8 mouse cellular contexts compared by ENCODE assay signal in the genomic region with DNA sequence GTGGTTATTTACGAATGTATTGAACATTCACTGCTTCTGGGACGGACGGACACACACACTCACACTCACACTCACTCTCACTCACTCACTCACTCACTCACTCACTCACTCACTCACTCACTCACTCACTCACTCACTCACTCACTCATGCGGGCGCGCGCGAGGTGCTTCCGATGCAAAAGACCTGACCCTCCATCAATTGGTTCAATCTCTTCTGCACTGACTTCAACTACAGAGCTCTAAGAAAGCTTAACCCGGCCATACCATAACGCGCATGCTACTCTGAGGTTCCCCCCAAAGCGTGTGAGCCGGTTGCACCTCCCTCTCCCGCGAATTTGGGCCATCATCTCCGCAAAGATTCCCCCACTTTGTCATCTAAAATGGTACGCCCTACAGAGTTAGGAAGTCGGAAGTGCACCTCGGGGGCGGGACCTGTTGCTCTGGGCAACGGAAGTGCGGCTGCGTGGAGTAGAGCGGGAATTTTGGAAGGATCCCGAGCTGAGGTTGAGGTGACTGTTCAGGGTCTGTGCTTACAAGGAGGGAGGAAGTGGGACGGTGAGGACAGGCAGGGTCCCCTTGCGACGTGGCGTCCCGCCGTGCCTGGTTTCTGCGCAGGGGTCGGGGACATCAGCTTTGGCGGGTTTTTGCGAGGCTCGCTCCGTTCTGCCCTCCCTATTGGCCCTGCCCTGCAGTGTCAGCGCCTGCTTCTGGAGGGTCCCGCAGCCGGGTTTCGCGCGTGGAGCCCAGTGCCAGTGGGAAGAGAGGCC. TPM values are rescaled to one million over a fixed set of nuclear protein-coding genes. Genes with fewer than 3 reads are reported as not detected.
DNase-seq lines count a peak whose midpoint lies in the region; ATAC-seq and TF ChIP-seq lines count a peak whose summit lies in the region.

A gene (plus strand): TSS at position 47 of the 767 bp plus-strand sequence.

- TF ChIP-seq CTCF in kidney, postnatal 0 days (IDR thresholded peaks at IDR 0.05; ENCODE audit: low read depth), result 0 out of 2 replicates have a peak, but pooled peaks have one; percentile 12

- H3K36me3 ChIP-seq in heart, embryonic 12.5 days, result no peaks in the 10 kb centered on the region; the same call in 1 of the 2 replicates
- H3K36me3 ChIP-seq in kidney, postnatal 0 days (ENCODE audit: insufficient read depth, low read length), result no peaks in the 10 kb centered on the region
- peaks cover 2% of the 10 kb centered on the region; the same call in 1 of the 2 replicates for H3K36me3 ChIP-seq in liver, embryonic 11.5 days (ENCODE audit: control insufficient read depth, insufficient read depth, low read length)
- H3K36me3 ChIP-seq in stomach, embryonic 14.5 days (ENCODE audit: control insufficient read depth, insufficient read depth, low read length), result no peaks in the 10 kb centered on the region

- peak; percentile 92 for DNase-seq in CD4-positive helper T cell, adult 2 months (ENCODE audit: low read depth, low spot score)
- peak; percentile 89 for DNase-seq in brain, embryonic 18.5 days (ENCODE audit: low read depth, low spot score)
- DNase-seq in kidney, postnatal 0 days (ENCODE audit: low spot score), result peak; percentile 95
- peak; percentile 97 for DNase-seq in liver, embryonic 11.5 days (ENCODE audit: low spot score)
- DNase-seq in naive thymus-derived CD4-positive, alpha-beta T cell, adult 2 months (ENCODE audit: low read depth), result peak; percentile 96

- peak; percentile 91 for ATAC-seq in erythroid progenitor cell, adult 5-6 weeks (replicated peaks; ENCODE audit: low FRiP score, poor library complexity, severe bottlenecking)
- peak; percentile 93 for ATAC-seq in heart, embryonic 12.5 days (ENCODE audit: insufficient number of reproducible peaks, low FRiP score)
- ATAC-seq in kidney, postnatal 0 days (replicated peaks; ENCODE audit: low FRiP score, low read depth), result peak; percentile 92
- peak; percentile 91 for ATAC-seq in liver, embryonic 11.5 days (replicated peaks; ENCODE audit: low FRiP score)
- peak; percentile 91 for ATAC-seq in stomach, embryonic 14.5 days (ENCODE audit: insufficient number of reproducible peaks, insufficient read depth, low FRiP score, low read depth)

- no peaks in the 10 kb centered on the region for H3K27me3 ChIP-seq in heart, embryonic 12.5 days (replicated peaks)
- H3K27me3 ChIP-seq in kidney, postnatal 0 days (ENCODE audit: insufficient read depth, low read length), result no peaks in the 10 kb centered on the region
- no peaks in the 10 kb centered on the region for H3K27me3 ChIP-seq in liver, embryonic 11.5 days (replicated peaks; ENCODE audit: control insufficient read depth, insufficient read depth, low read length)
- no peaks in the 10 kb centered on the region for H3K27me3 ChIP-seq in stomach, embryonic 14.5 days (ENCODE audit: control insufficient read depth, insufficient read depth, low read length)

- peak within 1 kb of the TSS; percentile 95 for H3K4me2 ChIP-seq in heart, embryonic 12.5 days
- peak within 1 kb of the TSS; percentile 93 for H3K4me2 ChIP-seq in kidney, postnatal 0 days (ENCODE audit: low read length)
- peak within 1 kb of the TSS; percentile 94 for H3K4me2 ChIP-seq in liver, embryonic 11.5 days
- H3K4me2 ChIP-seq in stomach, embryonic 14.5 days (replicated peaks; ENCODE audit: low read depth, low read length), result peak within 1 kb of the TSS; percentile 92

- WGBS in heart, embryonic 12.5 days, result under 1% methylated on average over 44 of the region's 44 CpGs
- under 1% methylated on average over 44 of the region's 44 CpGs for WGBS in kidney, postnatal 0 days
- WGBS in liver, embryonic 11.5 days, result under 1% methylated on average over 44 of the region's 44 CpGs
- WGBS in stomach, embryonic 14.5 days, result under 1% methylated on average over 44 of the region's 44 CpGs

- 0 out of 2 replicates have a peak, but pooled peaks cover 2% of the 10 kb centered on the region for H3K4me1 ChIP-seq in heart, embryonic 12.5 days (replicated peaks)
- H3K4me1 ChIP-seq in kidney, postnatal 0 days (replicated peaks; ENCODE audit: insufficient read depth, low read length), result 0 out of 2 replicates have a peak, but pooled peaks cover 3% of the 10 kb centered on the region
- peaks cover 5% of the 10 kb centered on the region; the same call in 1 of the 2 replicates for H3K4me1 ChIP-seq in liver, embryonic 11.5 days (replicated peaks; ENCODE audit: control insufficient read depth, insufficient read depth, low read length)
- peaks cover 6% of the 10 kb centered on the region for H3K4me1 ChIP-seq in stomach, embryonic 14.5 days (ENCODE audit: control insufficient read depth, insufficient read depth, low read length)

- peak within 1 kb of the TSS; percentile 74 for H3K9ac ChIP-seq in heart, embryonic 12.5 days
- H3K9ac ChIP-seq in kidney, postnatal 0 days (ENCODE audit: low read depth, low read length), result peak within 1 kb of the TSS; percentile 62
- peak within 1 kb of the TSS; percentile 84 for H3K9ac ChIP-seq in liver, embryonic 11.5 days (ENCODE audit: low read depth, low read length)
- H3K9ac ChIP-seq in stomach, embryonic 14.5 days (replicated peaks; ENCODE audit: low read depth, low read length), result peak within 1 kb of the TSS; percentile 48; the same call in 1 of the 2 replicates

- peak within 1 kb of the TSS; percentile 67 for H3K4me3 ChIP-seq in heart, embryonic 12.5 days
- peak within 1 kb of the TSS; percentile 66 for H3K4me3 ChIP-seq in kidney, postnatal 0 days (replicated peaks; ENCODE audit: low read depth, low read length)
- H3K4me3 ChIP-seq in liver, embryonic 11.5 days (ENCODE audit: low read depth, low read length), result peak within 1 kb of the TSS; percentile 72
- peak within 1 kb of the TSS; percentile 56 for H3K4me3 ChIP-seq in stomach, embryonic 14.5 days (ENCODE audit: low read depth, low read length)

- no peaks in the 10 kb centered on the region for H3K9me3 ChIP-seq in heart, embryonic 12.5 days (replicated peaks)
- no peaks in the 10 kb centered on the region for H3K9me3 ChIP-seq in kidney, postnatal 0 days (replicated peaks; ENCODE audit: low read length)
- H3K9me3 ChIP-seq in liver, embryonic 11.5 days (ENCODE audit: control insufficient read depth, low read length), result no peaks in the 10 kb centered on the region
- H3K9me3 ChIP-seq in stomach, embryonic 14.5 days (ENCODE audit: control insufficient read depth, low read depth, low read length), result no peaks in the 10 kb centered on the region

- H3K27ac ChIP-seq in heart, embryonic 12.5 days (ENCODE audit: poor library complexity, severe bottlenecking), result peak within 1 kb of the TSS; percentile 73
- H3K27ac ChIP-seq in kidney, postnatal 0 days, result peak within 1 kb of the TSS; percentile 85
- peak within 1 kb of the TSS; percentile 88 for H3K27ac ChIP-seq in liver, embryonic 11.5 days (ENCODE audit: low read depth, low read length)
- H3K27ac ChIP-seq in stomach, embryonic 14.5 days (ENCODE audit: low read length), result peak within 1 kb of the TSS; percentile 59

RNA-seq across cellular contexts. Expression of the gene that starts here (rescaled TPM):
- total RNA-seq in erythroid progenitor cell, adult 5-6 weeks (2015; ENCODE audit: low replicate concordance), result 17.3 and 20.1 TPM in 2 replicates
- 30.4 and 63.0 TPM in 2 replicates for total RNA-seq in erythroid progenitor cell, adult 5-6 weeks (2017; ENCODE audit: low replicate concordance)
- 12.0 and 12.2 TPM in 2 replicates for polyA plus RNA-seq in heart, embryonic 12.5 days (2016; fragmentation: Nextera tagmentation; extraction: Ambion mirVana)
- 3.1 and 4.2 TPM in 2 replicates for polyA plus RNA-seq in kidney, postnatal 0 days (2015; fragmentation: Nextera tagmentation; extraction: Ambion mirVana)
- 17.2 and 20.9 TPM in 2 replicates for polyA plus RNA-seq in liver, embryonic 11.5 days (2014; fragmentation: Nextera tagmentation; extraction: Ambion mirVana)
- 11.4 and 11.5 TPM in 2 replicates for polyA plus RNA-seq in stomach, embryonic 14.5 days (2014; fragmentation: Nextera tagmentation; extraction: Ambion mirVana)

Comparison
In these comparisons a context has a peak if more than half of its experiments do, and no peak if none do; other contexts are left out.
1. Peak in every context shown above with its lines: DNase-seq, ATAC-seq, H3K4me3 ChIP-seq and H3K27ac ChIP-seq.